Mouse (Mus musculus) liver, postnatal 0 days (tissue): ENCODE data around the gene Bace2.

Experiments used
- CTCF ChIP-seq: sonication (generic); IDR thresholded peaks from 2 replicates; pipeline ENCODE4 v1.5.1; 2016; ENCODE audit warnings: antibody characterized with exemption, low read depth
- EP300 ChIP-seq: IDR thresholded peaks from 2 replicates; pipeline ENCODE4 v1.6.1; 2016; ENCODE audit warnings: antibody characterized with exemption, low read depth, mild to moderate bottlenecking

GRCm38 (mm10) chr16:97354632-97355031, 1.9 kb upstream of the Bace2 start:
- TF ChIP-seq CTCF = no peak
- TF ChIP-seq EP300 = no peak
